Mouse (Mus musculus) c-Kit-positive CD71-positive TER-119-negative erythroid progenitor cells, embryonic 14.5 days (primary cell): ENCODE results near the gene Mrpl2.

ENCODE experiments used
- DNase-seq: peaks from one replicate; pipeline ENCODE4 v3.0.0-alpha.2; 2013; ENCODE audit warnings: low read depth

The Mrpl2 gene

GRCm38 (mm10) chr17:46627409-46627808, 18.6 kb upstream of the Mrpl2 start:
- no peak for DNase-seq

- no peak for DNase-seq
Measured at GRCm38 (mm10) chr17:46628471-46628790, 17.6 kb upstream of the Mrpl2 start.

GRCm38 (mm10) chr17:46628791-46629684, 17.0 kb upstream of the Mrpl2 start, which contains the start of gene Ptk7:
Gene Ptk7 (minus strand): TSS chr17:46629504.
- no peak for DNase-seq

GRCm38 (mm10) chr17:46629685-46630441, 16.2 kb upstream of the Mrpl2 start:
- no peak for DNase-seq

DNA sequence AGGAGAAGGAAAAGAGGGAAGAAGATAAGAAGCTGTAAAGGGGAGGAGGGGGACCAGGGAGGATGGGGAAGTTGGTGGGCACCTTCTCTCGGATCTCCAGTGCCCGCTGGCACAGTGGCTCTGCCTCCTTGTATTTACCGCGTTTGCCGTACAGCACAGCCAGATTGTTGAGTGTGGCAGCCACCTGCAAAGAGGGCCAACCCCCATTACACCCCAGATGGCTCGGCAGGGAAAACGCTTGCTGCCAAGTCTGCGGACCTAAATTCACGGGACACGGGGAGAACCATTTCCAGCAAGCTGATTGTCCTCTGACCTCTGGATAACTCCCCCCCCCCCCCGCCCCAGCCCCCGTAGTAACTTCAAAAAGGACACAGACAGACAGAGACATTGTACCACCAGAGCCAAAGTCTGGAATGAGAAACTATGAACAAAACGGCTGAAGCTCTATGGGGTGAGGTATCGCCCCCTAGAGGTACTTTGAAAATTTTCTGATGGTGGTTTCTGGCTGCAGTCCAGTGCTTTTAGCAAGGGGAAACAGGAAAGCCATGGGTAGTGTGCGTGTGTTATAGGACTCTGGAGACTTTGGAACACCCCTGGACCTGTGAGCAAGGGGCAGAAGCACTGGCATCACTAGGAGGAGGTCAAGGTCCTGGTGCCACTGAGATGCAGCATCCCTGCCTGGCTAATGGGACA, 9.1 kb upstream of the Mrpl2 start:
- DNase-seq, result no peak

- no peak for DNase-seq
Measured at GRCm38 (mm10) chr17:46639929-46640328, 6.1 kb upstream of the Mrpl2 start.

DNA sequence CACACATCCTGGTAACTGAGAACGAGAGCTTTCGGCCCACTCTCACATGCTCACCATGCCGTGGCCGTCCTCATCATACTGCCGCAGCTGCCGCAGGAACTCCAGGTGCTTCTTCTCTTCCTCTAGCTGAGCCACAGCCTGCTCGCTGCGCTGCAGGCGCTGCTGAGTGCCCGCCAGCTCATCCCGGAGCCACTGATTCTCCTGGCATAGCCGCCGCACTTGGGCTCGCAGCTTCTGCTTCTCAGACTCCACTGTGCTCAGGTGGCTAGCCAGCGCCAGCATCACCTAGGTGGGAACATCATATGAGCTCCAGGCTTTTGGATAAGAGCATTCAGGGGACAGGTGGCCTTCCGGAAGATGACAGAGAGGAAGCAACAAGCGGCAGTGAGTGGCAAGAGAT, 4.0 kb upstream of the Mrpl2 start:
- DNase-seq, result no peak

DNA sequence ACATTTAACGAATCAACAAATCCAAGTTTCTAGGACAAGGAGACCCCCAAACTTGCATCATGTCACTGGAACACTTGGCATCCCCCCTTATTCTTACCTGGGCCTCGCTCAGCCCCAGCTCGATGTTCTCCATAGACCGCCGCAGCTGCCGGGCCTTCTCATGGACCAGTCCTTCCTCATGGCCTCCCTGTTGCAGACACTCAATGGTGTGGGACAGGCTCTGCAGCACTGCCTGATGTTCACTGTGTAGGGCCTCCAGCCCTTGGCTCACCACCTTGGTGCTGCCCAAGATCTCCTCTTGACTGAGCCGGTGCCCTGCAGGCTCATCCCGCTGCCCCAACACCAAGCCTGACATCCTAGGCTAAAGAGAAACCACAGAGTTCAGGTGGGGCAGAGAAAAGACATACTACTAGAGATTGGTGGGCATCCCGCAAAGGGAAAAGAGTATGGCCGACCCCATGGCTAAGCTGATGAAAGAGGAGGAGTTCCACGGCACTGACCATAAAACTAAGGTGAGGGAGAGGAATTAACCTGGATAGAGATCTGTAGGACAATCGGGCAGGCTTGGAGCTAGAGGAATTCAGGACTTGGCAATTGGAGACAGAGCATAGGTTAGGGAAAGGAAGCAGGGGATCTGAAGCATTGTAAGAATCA, 1.8 kb upstream of the Mrpl2 start:
- DNase-seq, result no peak

DNA sequence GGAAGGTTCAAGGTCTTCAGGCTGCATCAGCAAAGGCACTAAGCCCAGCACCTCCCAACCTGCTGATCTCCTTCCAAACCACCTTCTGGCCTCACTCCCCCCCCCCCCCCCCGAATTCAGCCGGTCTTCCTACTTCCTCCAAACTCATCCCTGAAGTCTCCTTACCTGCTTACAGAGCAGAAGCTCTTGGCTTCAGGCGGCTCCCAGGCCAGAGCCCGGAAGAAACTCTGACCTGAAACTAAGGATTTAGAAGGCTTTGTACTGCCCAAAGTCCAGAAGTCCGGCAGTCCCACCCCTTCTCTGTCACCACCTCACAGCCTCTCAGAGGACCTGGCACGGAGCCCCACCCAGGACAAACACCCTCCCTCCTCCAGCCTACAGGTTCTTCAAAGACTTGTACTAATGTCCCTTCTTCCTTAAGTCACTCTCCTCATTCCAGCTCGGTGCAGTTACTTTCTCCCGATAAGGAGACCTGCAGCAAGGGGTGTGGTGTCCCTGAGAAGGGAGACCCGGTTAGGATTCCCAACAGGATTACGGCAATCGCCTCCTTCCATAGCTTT, 1.0 kb upstream of the Mrpl2 start:
- no peak for DNase-seq

- DNase-seq, result no peak
Measured at GRCm38 (mm10) chr17:46646322-46646662, 263 bp downstream of the Mrpl2 start.

- no peak for DNase-seq
Measured at GRCm38 (mm10) chr17:46647279-46647678, 1.2 kb downstream of the Mrpl2 start.

DNA sequence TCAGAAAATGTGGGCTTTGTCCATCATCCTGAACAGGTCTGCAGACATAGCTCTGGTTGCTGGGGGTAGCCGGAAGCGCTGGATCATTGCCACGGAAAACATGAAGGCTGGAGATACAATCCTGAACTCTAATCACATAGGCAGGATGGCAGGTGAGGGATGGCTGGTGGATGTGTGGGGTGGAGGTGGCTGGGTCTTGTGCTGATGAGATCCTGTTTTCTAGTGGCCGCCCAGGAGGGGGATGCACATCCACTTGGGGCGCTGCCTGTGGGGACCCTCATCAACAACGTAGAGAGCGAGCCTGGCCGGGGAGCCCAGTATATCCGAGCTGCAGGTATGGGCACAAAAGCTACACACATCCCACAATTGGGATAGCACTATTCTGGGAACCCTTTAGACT, 2.4 kb downstream of the Mrpl2 start:
- no peak for DNase-seq

GRCm38 (mm10) chr17:46649811-46650210, 3.8 kb downstream of the Mrpl2 start:
- no peak for DNase-seq

DNA sequence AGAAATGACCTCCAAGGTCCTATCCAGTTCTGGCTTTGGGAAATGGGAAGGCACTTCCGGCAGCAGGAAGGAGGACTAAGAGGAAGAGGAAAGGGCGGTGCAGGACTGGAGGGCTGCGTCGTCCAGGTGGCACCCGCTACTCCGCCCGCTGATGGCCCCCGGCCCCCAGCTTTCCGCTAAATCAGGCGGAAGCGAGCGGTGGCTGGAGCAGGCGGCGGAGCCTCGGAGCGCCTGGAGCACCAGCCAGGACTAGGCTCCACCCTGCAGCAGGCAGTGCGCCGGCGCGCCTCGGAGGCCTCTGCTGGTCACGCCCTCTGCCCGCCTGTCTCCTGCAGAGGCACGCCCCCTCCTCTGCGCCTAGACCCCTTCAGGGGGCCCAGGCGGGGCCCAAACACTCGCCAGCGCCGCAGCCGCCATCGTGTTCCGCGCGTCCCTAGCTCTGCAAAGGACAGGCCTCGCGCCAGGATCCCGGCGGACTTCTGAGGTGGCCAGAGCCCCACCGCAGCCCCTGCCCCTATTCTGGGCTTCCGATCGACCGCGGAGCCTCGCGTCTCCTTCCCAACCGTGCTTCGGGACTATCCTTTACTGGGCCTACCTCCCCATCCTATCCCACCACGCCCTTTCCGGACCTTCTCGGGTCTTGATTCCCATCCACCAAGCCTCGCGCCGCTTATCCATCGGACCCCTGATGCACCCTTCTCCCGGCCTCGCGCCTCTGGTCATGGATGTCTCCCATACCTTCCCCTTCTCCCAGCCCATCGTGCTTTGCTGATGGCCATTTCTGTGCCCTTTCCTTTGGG, 4.4 kb downstream of the Mrpl2 start, which contains the start of gene Cul7:
Gene Cul7 (plus strand): TSS at position 106 of the 800 bp plus-strand sequence.
- DNase-seq, result peak; percentile 76

DNA sequence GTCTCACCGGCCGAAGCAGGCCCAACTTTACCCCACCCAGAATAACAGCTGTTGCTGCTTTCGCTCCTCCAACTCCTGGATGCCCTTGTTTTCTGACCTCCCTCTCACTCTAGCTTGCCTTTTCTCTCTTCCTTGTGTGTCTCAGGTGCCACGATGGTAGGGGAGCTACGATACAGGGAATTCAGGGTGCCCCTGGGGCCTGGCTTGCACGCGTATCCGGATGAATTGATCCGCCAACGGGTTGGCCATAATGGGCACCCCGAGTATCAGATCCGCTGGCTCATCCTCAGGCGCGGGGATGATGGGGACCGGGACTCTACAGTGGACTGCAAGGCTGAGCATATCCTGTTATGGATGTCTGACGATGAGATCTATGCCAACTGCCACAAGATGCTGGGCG, 5.3 kb downstream of the Mrpl2 start:
- no peak for DNase-seq

DNA sequence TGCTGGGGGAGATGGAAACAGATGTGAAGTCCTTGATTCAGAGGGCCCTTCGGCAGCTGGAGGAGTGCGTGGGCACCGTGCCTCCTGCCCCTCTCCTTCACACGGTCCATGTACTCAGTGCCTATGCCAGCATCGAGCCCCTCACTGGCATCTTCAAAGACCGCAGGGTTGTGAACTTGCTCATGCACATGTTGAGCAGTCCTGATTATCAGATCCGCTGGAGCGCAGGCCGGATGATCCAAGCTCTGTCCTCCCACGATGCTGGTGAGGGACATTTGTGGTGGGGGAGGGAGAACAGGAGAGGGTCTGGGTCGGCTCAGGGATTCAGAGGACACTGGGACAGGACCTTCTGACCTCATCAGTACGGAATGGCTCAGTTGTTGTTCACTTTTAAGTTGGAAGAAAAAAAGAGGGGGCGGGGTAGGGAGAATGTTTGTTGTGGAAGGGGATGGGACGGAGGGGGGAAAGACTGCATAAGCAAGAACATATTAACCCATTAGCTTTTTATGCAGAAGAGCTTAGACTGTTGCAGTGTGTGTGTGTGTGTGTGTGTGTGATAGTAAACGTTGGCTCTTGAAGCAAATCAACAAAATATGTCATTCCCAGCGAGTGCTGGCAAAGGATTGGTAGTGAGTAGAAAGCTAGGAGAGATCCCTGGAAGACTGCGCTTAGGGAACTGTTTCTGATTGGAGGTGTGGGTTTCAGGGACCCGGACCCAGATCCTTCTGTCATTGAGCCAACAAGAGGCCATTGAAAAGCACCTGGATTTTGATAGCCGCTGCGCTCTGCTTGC, 5.9 kb downstream of the Mrpl2 start:
- DNase-seq, result no peak

DNA sequence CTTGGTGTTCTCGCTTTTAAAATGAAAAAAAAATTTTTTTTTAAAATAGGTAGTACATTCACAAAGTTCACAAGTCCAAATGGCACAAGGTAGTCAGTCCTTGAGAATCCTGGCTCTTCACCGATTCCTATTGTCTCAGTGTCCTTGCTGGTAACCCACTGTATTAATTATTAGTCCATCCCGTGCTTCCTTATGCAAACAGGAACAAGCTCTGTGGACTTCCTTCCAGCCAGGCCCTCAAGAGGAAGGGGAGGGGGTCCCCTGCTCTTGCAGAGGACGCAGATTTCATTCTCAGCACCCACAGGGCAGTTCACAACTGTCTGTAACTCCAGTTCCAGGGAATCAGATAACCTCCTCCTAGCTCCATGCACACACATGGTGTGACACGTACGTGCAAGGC, 10.0 kb downstream of the Mrpl2 start:
- DNase-seq, result no peak

- DNase-seq, result no peak
Measured at GRCm38 (mm10) chr17:46661351-46661750, 15.3 kb downstream of the Mrpl2 start.

GRCm38 (mm10) chr17:46661981-46662380, 16.0 kb downstream of the Mrpl2 start:
- DNase-seq, result no peak

- no peak for DNase-seq
Measured at GRCm38 (mm10) chr17:46662730-46663129, 16.7 kb downstream of the Mrpl2 start.
